Mouse (Mus musculus): ENCODE measurements at regions not wholly inside any gene's neighbourhood (a gene's known extent, or its start where the extent isn't known, plus 50 kb on each side); places are given as distances from the start of the nearest gene placed in this dataset.

- no peak overlapping the region for H3K27ac ChIP-seq (ENCODE audit: control insufficient read depth, insufficient read depth, low read depth, low read length)
- H3K4me1 ChIP-seq (ENCODE audit: control insufficient read depth, insufficient read depth, low read length) = no peaks in the 10 kb centered on the region
- H3K27me3 ChIP-seq (ENCODE audit: control insufficient read depth, insufficient read depth, low read length) = no peaks in the 10 kb centered on the region
- no peak overlapping the region for H3K4me3 ChIP-seq (ENCODE audit: control insufficient read depth, low read depth, low read length)
- no peaks in the 10 kb centered on the region for H3K36me3 ChIP-seq (ENCODE audit: control insufficient read depth, insufficient read depth, low read length)
- TF ChIP-seq POLR2A (IDR thresholded peaks at IDR 0.05; ENCODE audit: control insufficient read depth, low read depth, low read length) (no peak), CTCF (IDR thresholded peaks at IDR 0.05; ENCODE audit: control insufficient read depth, insufficient read depth, insufficient replicate concordance, low read depth, low read length) (no peak)
Observed at GRCm38 (mm10) chr10:43759186-43759905, 142.2 kb downstream of the Qrsl1 start.

- no peaks in the 10 kb centered on the region for H3K36me3 ChIP-seq (ENCODE audit: control insufficient read depth, insufficient read depth, low read length)
- H3K4me1 ChIP-seq (ENCODE audit: control insufficient read depth, insufficient read depth, low read length) = no peaks in the 10 kb centered on the region
- TF ChIP-seq CTCF (IDR thresholded peaks at IDR 0.05; ENCODE audit: control insufficient read depth, insufficient read depth, insufficient replicate concordance, low read depth, low read length) = no peak
- TF ChIP-seq POLR2A (IDR thresholded peaks at IDR 0.05; ENCODE audit: control insufficient read depth, low read depth, low read length) = no peak
- H3K27ac ChIP-seq (ENCODE audit: control insufficient read depth, insufficient read depth, low read depth, low read length) = no peak overlapping the region
- no peaks in the 10 kb centered on the region for H3K27me3 ChIP-seq (ENCODE audit: control insufficient read depth, insufficient read depth, low read length)
- H3K4me3 ChIP-seq (ENCODE audit: control insufficient read depth, low read depth, low read length) = no peak overlapping the region
Observed at GRCm38 (mm10) chr10:43759906-43760281, 141.7 kb downstream of the Qrsl1 start.

DNA sequence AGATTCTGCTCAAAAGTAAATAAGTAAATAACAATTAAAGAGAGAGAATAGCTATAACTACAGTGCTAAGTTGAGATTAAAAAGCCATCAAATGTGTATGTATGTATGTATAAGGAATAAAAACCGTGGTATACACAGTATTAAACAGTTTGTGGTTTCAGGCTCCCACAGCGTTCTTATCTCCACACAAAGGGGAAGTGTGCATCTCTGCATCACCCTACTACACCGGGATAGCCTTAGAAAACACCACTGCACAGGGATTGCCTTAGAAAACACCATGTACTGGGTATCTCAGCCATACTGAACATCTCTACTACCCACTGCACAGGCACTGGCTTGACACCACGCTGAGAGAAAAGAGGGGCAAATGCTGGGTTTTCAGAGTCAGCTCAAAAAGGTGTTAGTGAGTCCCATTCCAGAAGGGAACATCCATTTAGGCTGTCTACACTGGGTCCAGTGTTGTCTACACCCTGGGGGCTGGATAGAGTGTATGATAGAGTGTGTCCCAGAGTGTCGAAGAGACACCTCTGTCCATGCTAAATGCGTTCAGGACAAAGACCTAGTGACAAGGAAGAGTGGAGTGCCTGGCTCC is 139.5 kb downstream of the Qrsl1 start:
- TF ChIP-seq POLR2A (IDR thresholded peaks at IDR 0.05; ENCODE audit: control insufficient read depth, low read depth, low read length) (no peak), CTCF (IDR thresholded peaks at IDR 0.05; ENCODE audit: control insufficient read depth, insufficient read depth, insufficient replicate concordance, low read depth, low read length) (no peak)
- H3K4me3 ChIP-seq (ENCODE audit: control insufficient read depth, low read depth, low read length) = no peak overlapping the region
- no peak overlapping the region for H3K27ac ChIP-seq (ENCODE audit: control insufficient read depth, insufficient read depth, low read depth, low read length)
- no peaks in the 10 kb centered on the region for H3K4me1 ChIP-seq (ENCODE audit: control insufficient read depth, insufficient read depth, low read length)
- no peaks in the 10 kb centered on the region for H3K36me3 ChIP-seq (ENCODE audit: control insufficient read depth, insufficient read depth, low read length)
- H3K27me3 ChIP-seq (ENCODE audit: control insufficient read depth, insufficient read depth, low read length) = no peaks in the 10 kb centered on the region

GRCm38 (mm10) chr10:43764581-43764980 is 137.0 kb downstream of the Qrsl1 start:
- Histone ChIP-seq H3K4me1 (ENCODE audit: control insufficient read depth, insufficient read depth, low read length) (no peaks in the 10 kb centered on the region), H3K4me3 (ENCODE audit: control insufficient read depth, low read depth, low read length) (no peak overlapping the region), H3K36me3 (ENCODE audit: control insufficient read depth, insufficient read depth, low read length) (no peaks in the 10 kb centered on the region), H3K27me3 (ENCODE audit: control insufficient read depth, insufficient read depth, low read length) (no peaks in the 10 kb centered on the region), H3K27ac (ENCODE audit: control insufficient read depth, insufficient read depth, low read depth, low read length) (no peak overlapping the region)
- TF ChIP-seq POLR2A (IDR thresholded peaks at IDR 0.05; ENCODE audit: control insufficient read depth, low read depth, low read length) (no peak), CTCF (IDR thresholded peaks at IDR 0.05; ENCODE audit: control insufficient read depth, insufficient read depth, insufficient replicate concordance, low read depth, low read length) (no peak)

GRCm38 (mm10) chr10:43765275-43765674 is 136.3 kb downstream of the Qrsl1 start:
- TF ChIP-seq POLR2A (IDR thresholded peaks at IDR 0.05; ENCODE audit: control insufficient read depth, low read depth, low read length) = no peak
- no peak for TF ChIP-seq CTCF (IDR thresholded peaks at IDR 0.05; ENCODE audit: control insufficient read depth, insufficient read depth, insufficient replicate concordance, low read depth, low read length)
- no peaks in the 10 kb centered on the region for H3K36me3 ChIP-seq (ENCODE audit: control insufficient read depth, insufficient read depth, low read length)
- no peaks in the 10 kb centered on the region for H3K27me3 ChIP-seq (ENCODE audit: control insufficient read depth, insufficient read depth, low read length)
- no peaks in the 10 kb centered on the region for H3K4me1 ChIP-seq (ENCODE audit: control insufficient read depth, insufficient read depth, low read length)
- H3K4me3 ChIP-seq (ENCODE audit: control insufficient read depth, low read depth, low read length) = no peak overlapping the region
- no peak overlapping the region for H3K27ac ChIP-seq (ENCODE audit: control insufficient read depth, insufficient read depth, low read depth, low read length)

- no peaks in the 10 kb centered on the region for H3K4me1 ChIP-seq (ENCODE audit: control insufficient read depth, insufficient read depth, low read length)
- H3K36me3 ChIP-seq (ENCODE audit: control insufficient read depth, insufficient read depth, low read length) = no peaks in the 10 kb centered on the region
- no peak for TF ChIP-seq CTCF (IDR thresholded peaks at IDR 0.05; ENCODE audit: control insufficient read depth, insufficient read depth, insufficient replicate concordance, low read depth, low read length)
- no peak overlapping the region for H3K4me3 ChIP-seq (ENCODE audit: control insufficient read depth, low read depth, low read length)
- H3K27ac ChIP-seq (ENCODE audit: control insufficient read depth, insufficient read depth, low read depth, low read length) = no peak overlapping the region
- H3K27me3 ChIP-seq (ENCODE audit: control insufficient read depth, insufficient read depth, low read length) = no peaks in the 10 kb centered on the region
Observed at GRCm38 (mm10) chr10:43765829-43766486, 135.6 kb downstream of the Qrsl1 start.

GRCm38 (mm10) chr10:43767961-43768726 is 133.4 kb downstream of the Qrsl1 start:
- Histone ChIP-seq H3K4me3 (ENCODE audit: control insufficient read depth, low read depth, low read length) (no peak overlapping the region), H3K27me3 (ENCODE audit: control insufficient read depth, insufficient read depth, low read length) (no peaks in the 10 kb centered on the region), H3K27ac (ENCODE audit: control insufficient read depth, insufficient read depth, low read depth, low read length) (no peak overlapping the region), H3K4me1 (ENCODE audit: control insufficient read depth, insufficient read depth, low read length) (no peaks in the 10 kb centered on the region), H3K36me3 (ENCODE audit: control insufficient read depth, insufficient read depth, low read length) (no peaks in the 10 kb centered on the region)
- no peak for TF ChIP-seq POLR2A (IDR thresholded peaks at IDR 0.05; ENCODE audit: control insufficient read depth, low read depth, low read length)
- TF ChIP-seq CTCF (IDR thresholded peaks at IDR 0.05; ENCODE audit: control insufficient read depth, insufficient read depth, insufficient replicate concordance, low read depth, low read length) = no peak
